Mouse (Mus musculus) testis, adult 2 months (tissue): ENCODE data around the gene Krt71.

Experiments used
- CTCF ChIP-seq: fragments of 200-500 bp; IDR thresholded peaks from 2 replicates; pipeline ENCODE4 v1.5.1; 2012; ENCODE audit warnings: low read depth, mild to moderate bottlenecking, inconsistent platforms, low read length, moderate library complexity; ENCODE audit not compliant: control insufficient read depth, insufficient read depth, insufficient replicate concordance
- POLR2A ChIP-seq: fragments of 200-500 bp; IDR thresholded peaks from 2 replicates; pipeline ENCODE4 v1.6.1; 2012; ENCODE audit warnings: low read depth, mild to moderate bottlenecking, inconsistent platforms, low read length, moderate library complexity; ENCODE audit not compliant: control insufficient read depth

DNA sequence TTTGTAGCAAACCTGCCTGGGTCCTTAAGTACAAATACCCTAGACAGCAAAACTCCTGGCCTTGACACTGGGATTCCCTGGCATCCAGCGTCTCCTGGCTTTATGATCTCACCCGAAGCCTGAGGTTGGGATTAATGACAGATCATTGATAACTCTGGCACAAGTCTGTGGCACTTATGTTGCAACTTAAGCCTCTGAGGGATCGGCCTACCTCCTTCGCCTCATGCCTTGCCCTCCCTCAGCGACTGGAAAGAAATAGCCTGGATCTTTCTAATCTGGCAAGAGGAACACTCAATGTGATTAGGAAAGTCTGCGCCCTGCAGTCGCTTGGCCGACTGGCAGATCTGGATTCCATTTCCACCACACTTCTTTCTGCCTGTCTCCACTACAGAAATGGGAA, 43.0 kb downstream of the Krt71 start:
- TF ChIP-seq POLR2A (no peak), CTCF (no peak)
